In genomic region chr14:27348088-27348487, GRCm38 (mm10) we compare ENCODE assay signal across 14 mouse cellular contexts.
DNase-seq lines count a peak whose midpoint lies in the region; ATAC-seq and TF ChIP-seq lines count a peak whose summit lies in the region.
"Had no signal": no experiment of that assay in that cellular context is flagged by ENCODE, and none has a peak within 500 bp of the region (broad histone marks: within the 10 kb centered on the region; RNA-seq: fewer than 3 reads in every experiment).

No protein-coding gene starts in this region.

- no peak for TF ChIP-seq CTCF in layer of hippocampus, adult 2 months (conservative IDR thresholded peaks at IDR 0.05)
- no peak for TF ChIP-seq CTCF in stomach, postnatal 0 days (IDR thresholded peaks at IDR 0.05; ENCODE audit: low read depth)

- no peak for DNase-seq in heart, postnatal 4 days
- DNase-seq in layer of hippocampus, adult 2 months (ENCODE audit: low spot score in 2 of 2): no peak
- DNase-seq in layer of hippocampus, postnatal 36 days: no peak
- no peak for DNase-seq in stomach, postnatal 0 days (ENCODE audit: low spot score)
- no peak for DNase-seq in hindbrain, embryonic 11.5 days (ENCODE audit: low spot score)
- DNase-seq: adrenal gland, postnatal 14 days; cerebellum, adult 9-11 months had no signal

- peaks cover 73% of the 10 kb centered on the region for H3K4me1 ChIP-seq in heart, embryonic 13.5 days
- peaks cover 60% of the 10 kb centered on the region for H3K4me1 ChIP-seq in brown adipose tissue, adult 24 weeks (ENCODE audit: control insufficient read depth, insufficient read depth, insufficient read length, low read length)
- H3K4me1 ChIP-seq in stomach, postnatal 0 days (replicated peaks; ENCODE audit: control insufficient read depth, insufficient read depth): peaks cover 20% of the 10 kb centered on the region
- H3K4me1 ChIP-seq in hindbrain, embryonic 11.5 days (replicated peaks; ENCODE audit: control insufficient read depth, insufficient read depth, low read length): no peaks in the 10 kb centered on the region
- H3K4me1 ChIP-seq: forebrain, embryonic 13.5 days; midbrain, embryonic 13.5 days had no signal

- 84% methylated on average over 2 of the region's 2 CpGs for WGBS in heart, embryonic 13.5 days
- 59% methylated on average over 2 of the region's 2 CpGs for WGBS in stomach, postnatal 0 days
- WGBS in hindbrain, embryonic 11.5 days: 93% methylated on average over 2 of the region's 2 CpGs

- H3K36me3 ChIP-seq in heart, embryonic 13.5 days: peaks cover 6% of the 10 kb centered on the region
- no peaks in the 10 kb centered on the region for H3K36me3 ChIP-seq in stomach, postnatal 0 days (ENCODE audit: control insufficient read depth, insufficient read depth, low read length)
- H3K36me3 ChIP-seq in hindbrain, embryonic 11.5 days (ENCODE audit: control insufficient read depth, insufficient read depth, low read length): no peaks in the 10 kb centered on the region
- H3K36me3 ChIP-seq: midbrain, embryonic 13.5 days had no signal

- H3K9me3 ChIP-seq in heart, embryonic 13.5 days: no peaks in the 10 kb centered on the region
- H3K9me3 ChIP-seq in stomach, postnatal 0 days (ENCODE audit: control insufficient read depth, low read length): no peaks in the 10 kb centered on the region
- no peaks in the 10 kb centered on the region for H3K9me3 ChIP-seq in hindbrain, embryonic 11.5 days (ENCODE audit: control insufficient read depth, low read length)
- H3K9me3 ChIP-seq: forebrain, embryonic 13.5 days; limb, embryonic 13.5 days; midbrain, embryonic 13.5 days had no signal

- H3K27ac ChIP-seq in heart, embryonic 13.5 days (replicated peaks): peak overlapping the region; percentile 87
- H3K27ac ChIP-seq in layer of hippocampus, adult 2 months: peak overlapping the region; percentile 46; the same call in 1 of the 2 replicates
- peak overlapping the region; percentile 38 for H3K27ac ChIP-seq in brown adipose tissue, adult 24 weeks (replicated peaks; ENCODE audit: low read depth, low read length)
- H3K27ac ChIP-seq in stomach, postnatal 0 days (replicated peaks): peak overlapping the region; percentile 31; the same call in 1 of the 2 replicates
- no peak overlapping the region for H3K27ac ChIP-seq in hindbrain, embryonic 11.5 days (ENCODE audit: low read depth, low read length)
- H3K27ac ChIP-seq: forebrain, embryonic 13.5 days; limb, embryonic 13.5 days; macrophage; midbrain, embryonic 13.5 days had no signal

- H3K4me2 ChIP-seq in heart, embryonic 13.5 days: no peak overlapping the region
- no peak overlapping the region for H3K4me2 ChIP-seq in stomach, postnatal 0 days (replicated peaks; ENCODE audit: low read depth)
- no peak overlapping the region for H3K4me2 ChIP-seq in hindbrain, embryonic 11.5 days (replicated peaks; ENCODE audit: low read depth, low read length)
- H3K4me2 ChIP-seq: forebrain, embryonic 13.5 days; limb, embryonic 13.5 days; midbrain, embryonic 13.5 days had no signal

- no peak overlapping the region for H3K9ac ChIP-seq in heart, embryonic 13.5 days
- H3K9ac ChIP-seq in stomach, postnatal 0 days (ENCODE audit: low read length): no peak overlapping the region
- H3K9ac ChIP-seq in hindbrain, embryonic 11.5 days (ENCODE audit: low read depth, low read length): no peak overlapping the region
- H3K9ac ChIP-seq: forebrain, embryonic 13.5 days; limb, embryonic 13.5 days; midbrain, embryonic 13.5 days had no signal

- no peaks in the 10 kb centered on the region for H3K27me3 ChIP-seq in heart, embryonic 13.5 days (replicated peaks)
- H3K27me3 ChIP-seq in stomach, postnatal 0 days (ENCODE audit: control insufficient read depth, insufficient read depth, low read length): no peaks in the 10 kb centered on the region
- no peaks in the 10 kb centered on the region for H3K27me3 ChIP-seq in hindbrain, embryonic 11.5 days (ENCODE audit: control insufficient read depth, insufficient read depth, low read length)
- H3K27me3 ChIP-seq: forebrain, embryonic 13.5 days; limb, embryonic 13.5 days; midbrain, embryonic 13.5 days had no signal

- no peak overlapping the region for H3K4me3 ChIP-seq in heart, embryonic 13.5 days
- no peak overlapping the region for H3K4me3 ChIP-seq in layer of hippocampus, adult 2 months
- H3K4me3 ChIP-seq in brown adipose tissue, adult 24 weeks (ENCODE audit: insufficient read depth, low read depth, low read length): no peak overlapping the region
- H3K4me3 ChIP-seq in stomach, postnatal 0 days (ENCODE audit: low read depth, low read length): no peak overlapping the region
- H3K4me3 ChIP-seq in hindbrain, embryonic 11.5 days (ENCODE audit: low read depth, low read length): no peak overlapping the region
- H3K4me3 ChIP-seq: forebrain, embryonic 13.5 days; limb, embryonic 13.5 days; midbrain, embryonic 13.5 days; myocyte had no signal

- no peak for ATAC-seq in heart, embryonic 13.5 days (ENCODE audit: extremely low read depth, insufficient number of reproducible peaks, low FRiP score, low TSS enrichment)
- ATAC-seq in stomach, postnatal 0 days (ENCODE audit: low FRiP score, low TSS enrichment): no peak
- no peak for ATAC-seq in hindbrain, embryonic 11.5 days (ENCODE audit: low FRiP score)
- ATAC-seq: forebrain, embryonic 13.5 days; midbrain, embryonic 13.5 days had no signal

- TF ChIP-seq EP300 in stomach, postnatal 0 days (optimal IDR thresholded peaks at IDR 0.05): no peak
